Mouse (Mus musculus): ENCODE measurements around the gene Galnt2.

The Galnt2 gene

GRCm38 (mm10) chr8:124391191-124391590 lies 160.0 kb downstream of the Galnt2 start:
- Histone ChIP-seq H3K36me3 (ENCODE audit: control insufficient read depth, insufficient read depth, low read length, poor library complexity, severe bottlenecking) (no peaks in the 10 kb centered on the region), H3K27me3 (ENCODE audit: control insufficient read depth, insufficient read depth, low read length, poor library complexity, severe bottlenecking) (no peaks in the 10 kb centered on the region)
- DNase-seq (ENCODE audit: low read depth, low spot score): no peak

DNA sequence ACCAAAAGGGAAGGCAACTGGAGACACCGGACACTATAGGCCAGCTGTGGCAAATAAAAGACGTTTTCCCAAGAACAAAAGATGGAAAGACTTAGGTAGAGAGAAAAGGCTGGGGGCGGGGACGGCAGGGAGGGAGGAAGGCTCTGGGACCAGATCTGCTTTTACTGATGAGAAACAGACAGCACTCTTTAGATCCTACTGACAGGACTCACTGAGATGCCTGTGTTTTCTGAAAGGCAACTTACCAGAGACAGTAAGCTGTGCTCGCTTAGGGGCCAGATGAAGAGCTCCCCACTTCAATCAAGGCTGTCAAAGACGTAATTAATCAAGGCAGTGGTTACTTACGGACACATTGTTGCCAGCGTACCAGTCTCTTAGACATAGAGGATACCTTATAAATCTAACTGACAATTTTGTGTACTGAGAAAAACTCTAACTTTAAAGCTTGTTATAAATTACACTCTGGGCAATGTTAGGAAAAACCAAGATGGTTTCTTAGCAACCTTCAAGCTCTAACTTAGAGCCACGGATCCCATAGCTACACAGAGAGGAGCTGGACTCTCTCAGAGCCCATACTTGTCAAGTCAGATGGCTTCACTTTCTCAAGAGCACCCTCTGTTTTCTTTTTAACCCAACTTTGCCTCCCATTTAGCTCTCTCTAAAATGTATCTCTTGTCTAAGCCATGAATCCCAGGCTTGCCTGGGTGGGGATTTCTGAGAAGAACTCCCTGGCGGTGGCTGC lies 161.3 kb downstream of the Galnt2 start:
- Histone ChIP-seq H3K27me3 (ENCODE audit: control insufficient read depth, insufficient read depth, low read length, poor library complexity, severe bottlenecking) (no peaks in the 10 kb centered on the region), H3K36me3 (ENCODE audit: control insufficient read depth, insufficient read depth, low read length, poor library complexity, severe bottlenecking) (no peaks in the 10 kb centered on the region)
- DNase-seq (ENCODE audit: low read depth, low spot score): no peak

DNA sequence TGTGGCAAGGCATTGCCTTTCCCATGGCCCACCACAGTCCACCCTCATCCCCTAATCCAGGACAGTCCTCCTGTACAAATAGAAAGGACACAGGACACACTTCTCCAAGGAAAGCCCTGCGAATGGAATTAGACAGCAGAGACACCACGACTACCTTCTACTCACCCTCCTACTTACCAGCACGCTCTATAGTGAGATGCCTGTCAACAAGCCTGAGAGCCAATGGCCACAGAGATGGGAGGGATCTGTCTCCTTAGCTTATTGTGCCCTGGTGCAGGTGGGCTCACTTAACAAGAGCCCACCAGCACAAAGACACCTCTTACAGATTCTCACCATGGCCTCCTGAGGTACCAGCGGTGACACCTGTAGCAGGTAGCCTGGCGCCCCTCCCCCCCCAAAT lies 161.8 kb downstream of the Galnt2 start:
- no peaks in the 10 kb centered on the region for H3K36me3 ChIP-seq (ENCODE audit: control insufficient read depth, insufficient read depth, low read length, poor library complexity, severe bottlenecking)
- H3K27me3 ChIP-seq (ENCODE audit: control insufficient read depth, insufficient read depth, low read length, poor library complexity, severe bottlenecking): no peaks in the 10 kb centered on the region
- DNase-seq (ENCODE audit: low read depth, low spot score): no peak

DNA sequence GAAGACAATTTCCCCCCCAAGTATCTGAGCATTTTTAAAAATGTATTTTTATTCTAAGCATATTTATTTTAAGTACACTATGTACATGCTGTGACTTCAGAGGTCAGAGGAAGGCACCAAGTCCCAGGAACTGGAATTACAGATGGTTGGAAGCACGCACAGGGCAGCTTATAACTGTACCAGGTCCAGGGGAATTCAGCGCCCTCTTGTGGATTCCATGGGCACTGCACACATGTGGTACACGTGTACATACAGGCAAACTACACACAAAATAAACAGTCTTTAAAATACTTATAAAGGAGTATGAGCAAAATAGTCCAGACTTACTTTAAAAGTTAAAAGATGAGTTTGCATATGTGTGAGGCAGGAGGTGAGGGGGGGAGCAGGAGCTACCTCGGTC lies 162.7 kb downstream of the Galnt2 start:
- peak; percentile 3 for DNase-seq (ENCODE audit: low read depth, low spot score)
- H3K27me3 ChIP-seq (ENCODE audit: control insufficient read depth, insufficient read depth, low read length, poor library complexity, severe bottlenecking): no peaks in the 10 kb centered on the region
- no peaks in the 10 kb centered on the region for H3K36me3 ChIP-seq (ENCODE audit: control insufficient read depth, insufficient read depth, low read length, poor library complexity, severe bottlenecking)

GRCm38 (mm10) chr8:124394951-124395350 lies 163.8 kb downstream of the Galnt2 start:
- no peaks in the 10 kb centered on the region for H3K36me3 ChIP-seq (ENCODE audit: control insufficient read depth, insufficient read depth, low read length, poor library complexity, severe bottlenecking)

More at GRCm38 (mm10) chr8:124394951-124395350, 163.8 kb downstream of the Galnt2 start:
- no peak for DNase-seq (ENCODE audit: low read depth, low spot score)
- H3K27me3 ChIP-seq (ENCODE audit: control insufficient read depth, insufficient read depth, low read length, poor library complexity, severe bottlenecking): no peaks in the 10 kb centered on the region

All from splenic B cell, adult 2 months (primary cell).